Mouse (Mus musculus) myocyte (in vitro differentiated cells): ENCODE measurements around the gene Ldlrad3. TPM values are rescaled to one million over a fixed set of nuclear protein-coding genes. Genes with fewer than 3 reads are reported as not detected.

Source experiments
- H3K27me3 ChIP-seq: one replicate; pipeline ENCODE4 v1.6.1; 2011; ENCODE audit not compliant: control insufficient read depth, insufficient read depth, insufficient read length
- H3K36me3 ChIP-seq: one replicate; pipeline ENCODE4 v1.6.1; 2011; ENCODE audit not compliant: control insufficient read depth, insufficient read depth
- H3K4me2 ChIP-seq: one replicate; pipeline ENCODE4 v1.6.1; 2011; ENCODE audit warnings: low read depth, control low read depth
- H3K4me3 ChIP-seq: one replicate; pipeline ENCODE4 v1.5.1; 2011; ENCODE audit warnings: mild to moderate bottlenecking, control low read depth, moderate library complexity
- H3K79me2 ChIP-seq: one replicate; pipeline ENCODE4 v1.6.1; 2011; ENCODE audit not compliant: control insufficient read depth, insufficient read depth
- H3ac ChIP-seq: one replicate; pipeline ENCODE4 v1.6.1; 2011; ENCODE audit not compliant: control insufficient read depth, insufficient read length
- CEBPB ChIP-seq: IDR thresholded peaks from 2 replicates; pipeline ENCODE4 v1.6.1; 2011; ENCODE audit warnings: mild to moderate bottlenecking, moderate library complexity; ENCODE audit not compliant: poor library complexity, insufficient read depth, severe bottlenecking
- E2F4 ChIP-seq: IDR thresholded peaks from one replicate; pipeline ENCODE4 v1.6.1; 2011; ENCODE audit warnings: mild to moderate bottlenecking, control low read depth, moderate library complexity; ENCODE audit not compliant: insufficient read depth
- MAX ChIP-seq: IDR thresholded peaks from one replicate; pipeline ENCODE4 v1.6.1; 2011; ENCODE audit warnings: low read depth, mild to moderate bottlenecking, control low read depth
- MYOD1 ChIP-seq, 3 experiments: IDR thresholded peaks; one replicate each; pipeline ENCODE4 v1.6.1; 2011; ENCODE audit warnings: control low read depth in 2 of 3, low read depth in 2 of 3, mild to moderate bottlenecking in 2 of 3, moderate library complexity in 1 of 3; ENCODE audit not compliant: insufficient read length in 2 of 3, control insufficient read depth in 1 of 3
- MYOG ChIP-seq, 3 experiments: IDR thresholded peaks; one replicate each; pipeline ENCODE4 v1.6.1; 2011; ENCODE audit warnings: control low read depth in 2 of 3, low read depth in 2 of 3, mild to moderate bottlenecking in 2 of 3; ENCODE audit not compliant: insufficient read length in 2 of 3, control insufficient read depth in 1 of 3, insufficient read depth in 1 of 3
- POLR2A ChIP-seq: IDR thresholded peaks from one replicate; pipeline ENCODE4 v1.6.1; 2011; ENCODE audit warnings: low read depth, mild to moderate bottlenecking, control low read depth, moderate library complexity; ENCODE audit not compliant: insufficient read length
- POLR2AphosphoS2 ChIP-seq: IDR thresholded peaks from one replicate; pipeline ENCODE4 v1.6.1; 2011; ENCODE audit warnings: low read depth, control low read depth; ENCODE audit not compliant: insufficient read length
- REST ChIP-seq: IDR thresholded peaks from one replicate; pipeline ENCODE4 v1.6.1; 2011; ENCODE audit warnings: mild to moderate bottlenecking, control low read depth, moderate library complexity; ENCODE audit not compliant: insufficient read depth, insufficient read length
- SRF ChIP-seq: IDR thresholded peaks from one replicate; pipeline ENCODE4 v1.6.1; 2011; ENCODE audit warnings: low read depth; ENCODE audit not compliant: control insufficient read depth, insufficient read length
- TCF12 ChIP-seq: IDR thresholded peaks from one replicate; pipeline ENCODE4 v1.6.1; 2011; ENCODE audit warnings: mild to moderate bottlenecking, control low read depth; ENCODE audit not compliant: poor library complexity, insufficient read depth, severe bottlenecking
- TCF3 ChIP-seq: IDR thresholded peaks from one replicate; pipeline ENCODE4 v1.6.1; 2011; ENCODE audit warnings: low read depth, control low read depth; ENCODE audit not compliant: insufficient read length
- USF1 ChIP-seq: IDR thresholded peaks from one replicate; pipeline ENCODE4 v1.6.1; 2011; ENCODE audit warnings: low read depth, mild to moderate bottlenecking, control low read depth, moderate library complexity
- polyA plus RNA-seq: library from polyadenylated mRNA; unstranded; fragments of >200 nt; fragmentation: generic; extraction: Trizol; gene quantifications from one replicate; pipeline ENCODE4 v1.2.1, GENCODE M21; 2012; ENCODE audit warnings: missing spikeins

The Ldlrad3 gene
- polyA plus RNA-seq, 1 experiment, result 32.1 TPM

DNA sequence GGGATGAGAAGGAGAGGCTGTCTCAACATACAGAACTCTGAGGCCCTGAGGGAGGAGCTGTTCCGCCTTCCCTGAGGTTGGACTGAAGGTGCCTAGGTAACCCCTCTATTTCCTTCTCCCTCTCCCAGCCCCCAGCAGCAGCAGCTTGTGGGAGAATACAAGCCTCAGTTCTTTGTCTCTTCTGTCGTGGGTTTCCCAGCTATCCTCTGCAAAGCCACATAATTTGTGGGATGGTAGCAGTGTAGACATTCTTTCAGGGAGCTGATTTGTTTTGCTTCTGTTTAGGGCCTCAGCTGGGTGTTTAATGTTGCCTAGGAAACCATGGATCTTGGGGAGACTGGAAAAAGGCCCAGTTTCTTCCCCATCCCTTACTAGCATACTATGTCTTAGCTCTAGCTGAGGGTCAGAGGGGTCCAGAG is 266.0 kb downstream of the Ldlrad3 start:
- no peaks in the 10 kb centered on the region for H3K79me2 ChIP-seq
- no peaks in the 10 kb centered on the region for H3K27me3 ChIP-seq
- H3K4me2 ChIP-seq, result no peak overlapping the region
- no peaks in the 10 kb centered on the region for H3K36me3 ChIP-seq
- H3ac ChIP-seq, result no peak overlapping the region
- TF ChIP-seq MYOG (IDR thresholded peaks at IDR 0.05; ENCODE audit: control insufficient read depth in 1 of 3, insufficient read depth in 1 of 3, insufficient read length in 2 of 3, low read depth in 2 of 3) (no peak), POLR2AphosphoS2 (no peak)
- H3K4me3 ChIP-seq, result no peak overlapping the region

DNA sequence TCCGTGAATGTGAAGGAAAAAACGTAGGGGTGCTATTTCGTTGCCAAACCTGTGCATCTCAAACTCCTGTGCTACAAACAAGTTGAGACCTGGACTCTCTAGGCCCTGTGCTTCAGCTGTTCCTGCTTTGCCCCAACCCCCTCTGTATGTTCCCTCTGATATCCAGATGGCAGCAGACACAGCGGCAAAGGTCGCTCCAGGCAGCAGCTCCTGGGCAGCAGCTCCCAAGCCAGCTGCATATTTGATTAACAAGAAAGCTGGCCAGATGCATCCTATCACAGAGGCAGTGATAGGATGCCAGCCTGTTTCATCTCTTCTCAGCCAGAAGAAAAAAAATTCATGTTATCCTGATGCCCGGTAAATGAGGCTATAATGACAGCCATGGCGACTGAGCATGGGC is 267.7 kb downstream of the Ldlrad3 start:
- no peaks in the 10 kb centered on the region for H3K36me3 ChIP-seq
- no peak overlapping the region for H3K4me2 ChIP-seq
- TF ChIP-seq MAX, result no peak
- no peak for TF ChIP-seq TCF3
- no peak for TF ChIP-seq CEBPB
- TF ChIP-seq POLR2A, result no peak
- TF ChIP-seq E2F4, result no peak
- TF ChIP-seq USF1, result no peak
- TF ChIP-seq TCF12, result no peak
- no peak for TF ChIP-seq REST
- TF ChIP-seq SRF, result no peak
- TF ChIP-seq POLR2AphosphoS2, result no peak
- TF ChIP-seq MYOG (IDR thresholded peaks at IDR 0.05; ENCODE audit: control insufficient read depth in 1 of 3, insufficient read depth in 1 of 3, insufficient read length in 2 of 3, low read depth in 2 of 3), result no peak
- TF ChIP-seq MYOD1 (IDR thresholded peaks at IDR 0.05; ENCODE audit: control insufficient read depth in 1 of 3, insufficient read length in 2 of 3, low read depth in 2 of 3), result no peak
- H3K4me3 ChIP-seq, result no peak overlapping the region
- H3K79me2 ChIP-seq, result no peaks in the 10 kb centered on the region
- H3ac ChIP-seq, result no peak overlapping the region
- no peaks in the 10 kb centered on the region for H3K27me3 ChIP-seq

DNA sequence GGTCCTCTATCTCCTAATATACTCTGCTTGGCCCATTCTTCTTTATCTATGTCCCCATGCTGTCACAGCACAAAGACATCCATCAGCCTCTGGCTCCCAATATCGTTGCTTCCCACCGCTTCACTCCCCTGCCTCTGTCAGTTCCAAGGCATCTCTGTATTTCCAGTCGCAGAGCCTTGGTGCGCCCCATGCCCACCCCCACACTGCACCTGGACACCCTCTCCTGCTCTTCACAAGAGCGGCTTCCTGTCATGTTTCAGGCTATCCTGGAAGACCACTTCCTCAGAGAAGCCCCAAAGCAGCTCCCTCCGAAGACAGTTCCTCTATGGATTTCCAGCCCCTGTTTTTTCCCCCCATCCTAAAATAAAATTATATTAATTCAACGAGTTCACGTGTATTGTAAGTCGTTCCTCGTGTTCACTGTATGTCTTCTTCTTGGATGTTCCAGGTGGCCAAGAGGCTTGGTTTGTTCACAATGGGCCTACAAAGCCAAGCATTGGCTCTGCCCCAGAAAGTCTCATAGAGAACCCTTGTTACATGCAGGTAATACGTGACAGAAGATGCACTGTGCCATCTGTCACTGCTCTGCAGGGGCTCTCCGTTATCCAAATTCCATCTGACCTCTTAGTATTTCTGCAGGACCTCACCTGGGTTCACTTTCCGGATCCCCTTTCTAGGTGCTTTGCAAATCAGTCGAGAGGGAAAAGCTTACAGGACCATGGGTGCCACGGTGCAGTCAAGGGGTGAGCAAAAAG is 276.7 kb downstream of the Ldlrad3 start:
- Histone ChIP-seq H3ac (no peak overlapping the region), H3K4me3 (no peak overlapping the region), H3K79me2 (no peaks in the 10 kb centered on the region), H3K4me2 (no peak overlapping the region), H3K36me3 (no peaks in the 10 kb centered on the region), H3K27me3 (no peaks in the 10 kb centered on the region)
- TF ChIP-seq CEBPB (no peak), E2F4 (no peak), POLR2AphosphoS2 (no peak), MAX (no peak), TCF3 (no peak), REST (no peak), MYOD1 (IDR thresholded peaks at IDR 0.05; ENCODE audit: control insufficient read depth in 1 of 3, insufficient read length in 2 of 3, low read depth in 2 of 3) (no peak), SRF (no peak), POLR2A (no peak), TCF12 (no peak), MYOG (IDR thresholded peaks at IDR 0.05; ENCODE audit: control insufficient read depth in 1 of 3, insufficient read depth in 1 of 3, insufficient read length in 2 of 3, low read depth in 2 of 3) (no peak), USF1 (no peak)

DNA sequence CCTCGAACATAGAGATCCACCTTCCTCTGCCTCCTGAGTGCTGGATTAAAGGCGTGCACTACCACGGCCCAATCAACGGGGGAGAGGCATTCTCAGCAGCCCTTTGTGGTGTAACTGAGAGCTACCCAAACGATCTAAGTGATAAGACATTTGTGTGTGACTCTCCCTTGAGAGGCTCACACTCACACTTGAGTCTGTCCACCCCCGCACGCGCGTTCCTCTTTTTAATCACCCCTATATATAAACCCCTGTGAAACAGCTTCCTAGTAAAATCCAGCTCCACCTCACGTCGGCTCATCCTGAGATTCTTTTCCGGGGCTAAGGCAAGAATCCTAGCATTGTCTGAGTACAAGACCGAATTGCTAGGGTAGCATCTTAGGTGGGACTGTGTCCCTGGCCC is 277.4 kb downstream of the Ldlrad3 start:
- H3K79me2 ChIP-seq, result no peaks in the 10 kb centered on the region
- no peak for TF ChIP-seq REST
- TF ChIP-seq USF1, result no peak
- TF ChIP-seq SRF, result no peak
- no peak for TF ChIP-seq TCF3
- TF ChIP-seq E2F4, result no peak
- no peak overlapping the region for H3ac ChIP-seq
- H3K4me3 ChIP-seq, result no peak overlapping the region
- H3K4me2 ChIP-seq, result no peak overlapping the region
- no peaks in the 10 kb centered on the region for H3K36me3 ChIP-seq
- no peaks in the 10 kb centered on the region for H3K27me3 ChIP-seq

DNA sequence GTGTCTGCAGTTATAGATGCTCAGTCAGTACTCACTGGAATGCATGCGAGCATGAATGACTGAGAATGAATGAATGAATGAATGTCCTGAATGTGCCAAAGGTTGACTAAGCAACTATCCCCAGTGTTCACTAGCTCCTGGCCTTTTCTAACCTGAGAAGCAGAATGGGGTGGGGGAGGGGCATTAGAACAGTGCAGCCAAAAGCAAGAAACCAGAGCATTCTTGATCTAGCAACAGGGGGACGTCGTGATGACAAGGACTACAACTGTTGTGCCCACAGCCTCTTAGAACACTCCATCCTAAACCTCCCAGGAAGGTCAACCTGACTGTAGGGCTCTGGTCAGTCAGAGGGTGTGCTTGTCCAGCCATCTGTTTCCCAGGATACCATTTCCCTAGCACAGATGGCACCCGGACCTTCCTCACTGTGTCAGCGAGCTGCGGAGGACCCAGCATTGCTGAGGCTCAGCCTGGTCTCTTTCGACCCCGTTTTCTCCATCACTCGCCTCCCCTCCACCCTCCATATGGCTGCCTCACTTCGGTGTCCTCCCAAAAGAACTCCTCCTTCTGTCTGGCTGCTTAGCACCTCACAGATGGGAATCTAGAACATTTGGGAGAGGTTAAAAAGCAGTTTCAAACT is 278.7 kb downstream of the Ldlrad3 start:
- TF ChIP-seq TCF3, result no peak
- TF ChIP-seq CEBPB, result no peak
- TF ChIP-seq POLR2AphosphoS2, result no peak
- TF ChIP-seq E2F4, result no peak
- no peak for TF ChIP-seq MYOD1 (IDR thresholded peaks at IDR 0.05; ENCODE audit: control insufficient read depth in 1 of 3, insufficient read length in 2 of 3, low read depth in 2 of 3)
- TF ChIP-seq MAX, result no peak
- no peak for TF ChIP-seq SRF
- no peak for TF ChIP-seq REST
- TF ChIP-seq USF1, result no peak
- no peak for TF ChIP-seq POLR2A
- H3K36me3 ChIP-seq, result no peaks in the 10 kb centered on the region
- no peak overlapping the region for H3K4me2 ChIP-seq
- H3ac ChIP-seq, result no peak overlapping the region
- H3K4me3 ChIP-seq, result no peak overlapping the region
- no peaks in the 10 kb centered on the region for H3K27me3 ChIP-seq
- no peaks in the 10 kb centered on the region for H3K79me2 ChIP-seq
